Mouse (Mus musculus): ENCODE results near the gene Eef1b2. TPM values are rescaled to one million over a fixed set of nuclear protein-coding genes. Genes with fewer than 3 reads are reported as not detected.

Eef1b2 gene
- total and polyA plus RNA-seq, 3 experiments, result 1,302 to 1,881 (median 1,842) TPM

- Histone ChIP-seq H3K27me3 (replicated peaks) (no peaks in the 10 kb centered on the region), H3K79me2 (replicated peaks; ENCODE audit: control insufficient read depth, extremely low read depth, insufficient read depth, poor library complexity, severe bottlenecking) (no peaks in the 10 kb centered on the region), H3K36me3 (replicated peaks in 1 of 2; ENCODE audit: control insufficient read depth in 1 of 2, insufficient read depth in 1 of 2, low read length in 1 of 2) (no peaks in the 10 kb centered on the region), H3K4me3 (replicated peaks in 1 of 3; ENCODE audit: low read depth in 2 of 3, low read length in 2 of 3, poor library complexity in 1 of 3) (no peak overlapping the region), H3K9me3 (replicated peaks; ENCODE audit: low read length) (no peaks in the 10 kb centered on the region), H3K4me1 (ENCODE audit: control insufficient read depth in 1 of 2, insufficient read depth in 2 of 2) (peaks cover 0 to 1% of the 10 kb centered on the region in 2 experiments; a peak in 2 of 4 replicates), H3K9ac (ENCODE audit: insufficient read depth, low read depth) (no peak overlapping the region), H3K27ac (ENCODE audit: insufficient read depth, low read depth) (no peak overlapping the region), H3K4me2 (ENCODE audit: insufficient read depth, low read depth, poor library complexity, severe bottlenecking) (no peak overlapping the region)
- TF ChIP-seq TCF12 (IDR thresholded peaks at IDR 0.05; ENCODE audit: low read depth, low read length) (no peak), NELFE (IDR thresholded peaks at IDR 0.05; ENCODE audit: low read depth, low read length) (no peak), E2F4 (IDR thresholded peaks at IDR 0.05; ENCODE audit: insufficient replicate concordance, low read depth, low read length) (no peak), JUND (conservative IDR thresholded peaks at IDR 0.05; ENCODE audit: low read depth, low read length) (no peak), PAX5 (IDR thresholded peaks at IDR 0.05; ENCODE audit: low read length) (no peak), MYC (IDR thresholded peaks at IDR 0.05; ENCODE audit: low read depth, low read length) (no peak), ELF1 (IDR thresholded peaks at IDR 0.05; ENCODE audit: low read depth, low read length) (no peak), MAX (IDR thresholded peaks at IDR 0.05; ENCODE audit: low read length) (no peak), RAD21 (IDR thresholded peaks at IDR 0.05; ENCODE audit: low read depth, low read length) (no peak), ZMIZ1 (IDR thresholded peaks at IDR 0.05; ENCODE audit: low read depth, low read length) (no peak), GABPA (IDR thresholded peaks at IDR 0.05; ENCODE audit: insufficient replicate concordance, low read depth, low read length) (no peak), KAT2A (IDR thresholded peaks at IDR 0.05; ENCODE audit: insufficient replicate concordance, low read length) (no peak), RCOR1 (conservative IDR thresholded peaks at IDR 0.05; ENCODE audit: low read depth, low read length) (no peak), BHLHE40 (IDR thresholded peaks at IDR 0.05; ENCODE audit: low read depth, low read length) (no peak), UBTF (IDR thresholded peaks at IDR 0.05; ENCODE audit: low read depth, low read length) (no peak), MEF2A (IDR thresholded peaks at IDR 0.05; ENCODE audit: borderline replicate concordance, low read depth, low read length) (no peak), JUN (IDR thresholded peaks at IDR 0.05; ENCODE audit: insufficient read depth, low read depth, low read length) (no peak), EP300 (IDR thresholded peaks at IDR 0.05; ENCODE audit: low read length) (no peak)
- DNase-seq (ENCODE audit: extremely low read depth), result no peak
- dilution Hi-C loops (cut with MboI; ENCODE audit: extremely low pct_ligation_motif_present, extremely low pct_unique_long_range_greater_than_20kb, low sequenced_read_pairs), result no loop called here
- in situ Hi-C loops (cut with MboI; ENCODE audit: low pct_ligation_motif_present, low pct_unique_long_range_greater_than_20kb, low sequenced_read_pairs), result no loop called here
Observed at GRCm38 (mm10) chr1:63209861-63210529, 33.4 kb downstream of the Eef1b2 start.

DNA sequence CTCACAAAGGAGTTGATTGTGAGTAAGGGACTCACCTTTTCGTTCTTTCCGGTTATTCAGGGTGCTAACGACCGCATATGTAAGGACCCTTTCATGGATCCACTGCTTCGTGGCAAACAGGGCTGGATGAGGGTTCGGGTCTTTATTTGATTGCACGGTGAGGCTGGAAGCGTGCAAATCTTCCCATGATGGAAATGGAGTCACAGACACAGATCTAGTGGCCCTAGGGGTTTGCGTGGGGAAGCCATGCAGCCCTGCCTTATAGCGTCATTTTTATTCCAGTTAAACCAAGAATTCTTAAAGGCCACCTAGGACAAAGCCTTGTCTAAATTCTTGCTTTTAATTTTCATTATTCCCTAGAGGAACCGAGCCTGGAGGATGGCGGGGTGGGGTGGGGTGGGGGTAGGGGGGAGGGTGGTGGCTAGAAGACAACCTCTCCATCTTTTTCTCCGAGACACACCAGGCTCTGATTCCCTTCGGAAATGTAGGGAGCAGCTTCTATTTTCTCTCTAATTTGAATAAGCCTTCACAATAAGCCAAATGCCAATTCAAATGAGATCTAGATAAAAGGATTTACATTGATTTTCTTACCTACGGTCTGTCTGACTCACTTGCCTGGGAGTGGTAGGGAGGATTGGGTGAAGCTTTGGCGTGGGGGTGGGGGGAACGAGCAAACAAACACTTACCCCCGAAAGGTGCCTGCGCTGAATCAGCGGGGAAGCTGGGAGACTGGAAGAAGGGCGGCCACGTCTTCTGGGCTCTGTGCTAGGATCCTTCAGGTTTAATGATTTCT is 37.0 kb downstream of the Eef1b2 start:
- DNase-seq (ENCODE audit: extremely low read depth), result no peak
- in situ Hi-C loops (cut with MboI; ENCODE audit: low pct_ligation_motif_present, low pct_unique_long_range_greater_than_20kb, low sequenced_read_pairs), result no loop called here
- H3K79me2 ChIP-seq (replicated peaks; ENCODE audit: control insufficient read depth, extremely low read depth, insufficient read depth, poor library complexity, severe bottlenecking), result no peaks in the 10 kb centered on the region
- H3K36me3 ChIP-seq (replicated peaks in 1 of 2; ENCODE audit: control insufficient read depth in 1 of 2, insufficient read depth in 1 of 2, low read length in 1 of 2), result no peaks in the 10 kb centered on the region
- TF ChIP-seq JUND (conservative IDR thresholded peaks at IDR 0.05; ENCODE audit: low read depth, low read length) (no peak), MXI1 (IDR thresholded peaks at IDR 0.05; ENCODE audit: low read depth, low read length) (no peak), ZKSCAN1 (IDR thresholded peaks at IDR 0.05; ENCODE audit: borderline replicate concordance, low read depth, low read length) (no peak), HCFC1 (IDR thresholded peaks at IDR 0.05; ENCODE audit: low read depth, low read length) (no peak), MAZ (IDR thresholded peaks at IDR 0.05; ENCODE audit: low read depth, low read length) (no peak), POLR2A (IDR thresholded peaks at IDR 0.05; ENCODE audit: low read depth, low read length) (no peak), MYC (IDR thresholded peaks at IDR 0.05; ENCODE audit: low read depth, low read length) (no peak), TBP (conservative IDR thresholded peaks at IDR 0.05; ENCODE audit: low read depth, low read length) (no peak), UBTF (IDR thresholded peaks at IDR 0.05; ENCODE audit: low read depth, low read length) (no peak), ELF1 (IDR thresholded peaks at IDR 0.05; ENCODE audit: low read depth, low read length) (no peak), MAFK (IDR thresholded peaks at IDR 0.05; ENCODE audit: insufficient replicate concordance, low read length) (no peak), SMC3 (IDR thresholded peaks at IDR 0.05; ENCODE audit: low read depth, low read length) (no peak), CHD2 (IDR thresholded peaks at IDR 0.05; ENCODE audit: low read length) (no peak)
- dilution Hi-C loops (cut with MboI; ENCODE audit: extremely low pct_ligation_motif_present, extremely low pct_unique_long_range_greater_than_20kb, low sequenced_read_pairs), result no loop called here
- no peak overlapping the region for H3K9ac ChIP-seq (ENCODE audit: insufficient read depth, low read depth)
- H3K9me3 ChIP-seq (replicated peaks; ENCODE audit: low read length), result no peaks in the 10 kb centered on the region
- H3K27ac ChIP-seq (ENCODE audit: insufficient read depth, low read depth), result no peak overlapping the region
- no peaks in the 10 kb centered on the region for H3K27me3 ChIP-seq (replicated peaks)
- H3K4me3 ChIP-seq (replicated peaks in 1 of 3; ENCODE audit: low read depth in 2 of 3, low read length in 2 of 3, poor library complexity in 1 of 3), result no peak overlapping the region
- H3K4me1 ChIP-seq (ENCODE audit: control insufficient read depth in 1 of 2, insufficient read depth in 2 of 2), result no peaks in the 10 kb centered on the region
- H3K4me2 ChIP-seq (ENCODE audit: insufficient read depth, low read depth, poor library complexity, severe bottlenecking), result no peak overlapping the region

Data from CH12.LX (cell line).